Mouse (Mus musculus): ENCODE measurements around the gene Ddx23. TPM values are rescaled to one million over a fixed set of nuclear protein-coding genes. Genes with fewer than 3 reads are reported as not detected.

Ddx23 gene
- polyA plus RNA-seq, 1 experiment from 2014 or later: 27.3 TPM

GRCm38 (mm10) chr15:98608058-98608783, 54.5 kb downstream of the Ddx23 start:
- H3K27me3 ChIP-seq (ENCODE audit: poor library complexity, severe bottlenecking): peaks cover 17% of the 10 kb centered on the region
- peak overlapping the region; percentile 74 for H3K4me3 ChIP-seq
- H3K27ac ChIP-seq: peak overlapping the region; percentile 97
- H3K4me1 ChIP-seq: peaks cover 45% of the 10 kb centered on the region
- H3K9me3 ChIP-seq: no peaks in the 10 kb centered on the region
- peaks cover 37% of the 10 kb centered on the region for H3K36me3 ChIP-seq (replicated peaks)
- DNase-seq (ENCODE audit: extremely low spot score, low spot score): peak; percentile 35
- WGBS: 19% methylated on average over 10 of the region's 10 CpGs

DNA sequence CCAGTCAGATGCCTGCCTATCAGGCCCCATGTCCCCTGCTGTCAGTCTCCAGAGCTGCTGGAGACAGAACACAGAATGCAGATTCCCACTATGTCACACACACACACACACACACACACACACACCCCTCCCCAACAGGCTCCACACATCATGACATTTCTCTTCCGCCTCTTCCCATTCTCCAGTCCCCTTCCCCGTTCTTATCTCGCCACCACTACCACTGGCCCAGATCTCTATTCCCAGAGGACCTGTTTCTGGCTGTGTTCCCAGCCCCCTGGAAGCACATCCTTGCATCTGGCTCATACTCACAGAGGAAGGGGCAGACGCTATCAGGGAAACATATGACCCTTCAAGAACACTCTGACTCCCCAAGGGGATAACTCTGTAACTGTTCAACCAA, 55.1 kb downstream of the Ddx23 start:
- WGBS: 62% methylated on average over 4 of the region's 4 CpGs
- H3K9me3 ChIP-seq: no peaks in the 10 kb centered on the region
- no peak for DNase-seq (ENCODE audit: extremely low spot score, low spot score)
- H3K4me3 ChIP-seq: peak overlapping the region; percentile 74
- peak overlapping the region; percentile 97; the same call in 1 of the 2 replicates for H3K27ac ChIP-seq
- H3K4me1 ChIP-seq: peaks cover 51% of the 10 kb centered on the region
- peaks cover 44% of the 10 kb centered on the region for H3K36me3 ChIP-seq (replicated peaks)
- peaks cover 17% of the 10 kb centered on the region for H3K27me3 ChIP-seq (ENCODE audit: poor library complexity, severe bottlenecking)

- Histone ChIP-seq H3K36me3 (replicated peaks) (peaks cover 52% of the 10 kb centered on the region), H3K4me3 (0 out of 2 replicates have a peak overlapping the region, but pooled peaks have one; percentile 74), H3K27me3 (ENCODE audit: poor library complexity, severe bottlenecking) (peaks cover 17% of the 10 kb centered on the region), H3K4me1 (peaks cover 57% of the 10 kb centered on the region), H3K27ac (no peak overlapping the region), H3K9me3 (no peaks in the 10 kb centered on the region)
- 66% methylated on average over 9 of the region's 9 CpGs for WGBS
- DNase-seq (ENCODE audit: extremely low spot score, low spot score): no peak
Observed at GRCm38 (mm10) chr15:98606739-98607138, 56.0 kb downstream of the Ddx23 start.

- Histone ChIP-seq H3K9me3 (no peaks in the 10 kb centered on the region), H3K27ac (no peak overlapping the region), H3K4me1 (peaks cover 57% of the 10 kb centered on the region), H3K4me3 (no peak overlapping the region), H3K27me3 (ENCODE audit: poor library complexity, severe bottlenecking) (peaks cover 17% of the 10 kb centered on the region), H3K36me3 (replicated peaks) (peaks cover 58% of the 10 kb centered on the region)
- no peak for DNase-seq (ENCODE audit: extremely low spot score, low spot score)
- WGBS: 94% methylated on average over 12 of the region's 12 CpGs
Observed at GRCm38 (mm10) chr15:98606051-98606536, 56.6 kb downstream of the Ddx23 start.

- no peaks in the 10 kb centered on the region for H3K9me3 ChIP-seq
- no peak for DNase-seq (ENCODE audit: extremely low spot score, low spot score)
- 94% methylated on average over 24 of the region's 24 CpGs for whole genome bisulfite sequencing
- peaks cover 78% of the 10 kb centered on the region for H3K36me3 ChIP-seq (replicated peaks)
- no peaks in the 10 kb centered on the region for H3K27me3 ChIP-seq (ENCODE audit: poor library complexity, severe bottlenecking)
- H3K27ac ChIP-seq: no peak overlapping the region; the same call in 1 of the 2 replicates
- no peak overlapping the region for H3K4me3 ChIP-seq
- peaks cover 48% of the 10 kb centered on the region for H3K4me1 ChIP-seq
Observed at GRCm38 (mm10) chr15:98604041-98604575, 58.6 kb downstream of the Ddx23 start.

DNA sequence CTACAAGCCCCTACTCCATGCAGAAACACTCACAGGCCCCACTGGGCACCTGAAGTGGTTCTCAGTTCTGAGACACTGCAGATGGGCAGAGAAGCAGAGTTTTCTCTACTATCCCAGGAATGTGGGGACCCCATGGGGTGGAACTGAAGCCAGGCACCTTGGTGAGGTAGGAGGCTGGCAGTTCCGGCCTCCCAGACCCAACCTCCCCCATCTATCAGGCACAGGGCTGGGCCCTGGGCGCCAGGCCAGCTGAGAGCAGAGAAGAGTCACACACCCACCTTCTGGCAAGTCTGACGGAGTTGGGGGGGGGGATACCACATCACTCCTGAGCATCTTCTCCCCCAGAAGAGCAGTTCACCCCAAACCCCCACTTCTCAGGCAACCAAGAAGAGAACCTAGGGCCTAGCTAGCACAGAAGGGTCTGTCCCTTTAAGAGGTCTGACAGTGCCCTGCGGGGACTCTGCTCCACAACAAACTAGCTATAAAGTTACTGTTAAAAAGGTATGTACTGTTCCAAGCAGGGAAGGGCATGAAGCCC, 59.7 kb downstream of the Ddx23 start:
- Histone ChIP-seq H3K4me3 (no peak overlapping the region; the same call in 1 of the 2 replicates), H3K36me3 (replicated peaks) (peaks cover 89% of the 10 kb centered on the region), H3K27ac (0 out of 2 replicates have a peak overlapping the region, but pooled peaks have one; percentile 30), H3K9me3 (no peaks in the 10 kb centered on the region), H3K27me3 (ENCODE audit: poor library complexity, severe bottlenecking) (no peaks in the 10 kb centered on the region), H3K4me1 (peaks cover 41% of the 10 kb centered on the region)
- WGBS: 68% methylated on average over 4 of the region's 4 CpGs
- DNase-seq (ENCODE audit: extremely low spot score, low spot score): no peak

DNA sequence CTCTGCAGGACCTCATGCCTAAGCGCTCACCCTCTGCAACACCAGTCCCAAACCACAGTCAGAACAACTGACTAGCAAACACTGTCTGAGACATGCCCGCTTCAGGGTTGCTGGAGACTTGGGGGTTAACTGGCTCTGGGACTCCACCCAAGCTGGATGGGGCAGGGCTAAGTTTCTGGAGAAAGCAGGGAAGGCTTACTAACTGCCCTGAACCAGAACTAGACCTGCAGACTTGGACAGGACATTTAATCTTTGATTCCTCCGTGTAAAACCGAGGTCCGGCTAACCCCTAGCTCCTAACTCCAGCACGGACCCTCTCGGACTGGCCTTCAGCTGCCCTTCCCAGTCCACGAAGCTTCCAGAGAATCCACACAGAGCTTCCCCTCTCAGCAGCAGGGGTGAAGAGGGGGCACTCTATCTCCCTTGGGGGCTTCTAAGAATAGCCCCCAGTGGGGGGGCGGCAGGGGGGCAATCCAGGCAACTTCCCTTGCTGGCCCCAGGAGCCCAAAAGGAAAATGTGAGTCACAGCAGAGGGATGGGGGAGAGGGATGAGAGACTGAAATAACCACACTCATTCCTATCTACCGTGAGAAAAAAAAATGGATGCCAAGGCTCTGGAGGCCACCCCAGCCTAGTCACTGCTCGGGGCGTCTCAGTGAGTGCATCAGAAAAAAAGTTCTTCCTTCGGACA, 60.4 kb downstream of the Ddx23 start:
- 0 out of 2 replicates have a peak overlapping the region, but pooled peaks have one; percentile 30 for H3K27ac ChIP-seq
- peak overlapping the region; percentile 3; the same call in 1 of the 2 replicates for H3K4me3 ChIP-seq
- no peaks in the 10 kb centered on the region for H3K27me3 ChIP-seq (ENCODE audit: poor library complexity, severe bottlenecking)
- no peaks in the 10 kb centered on the region for H3K9me3 ChIP-seq
- H3K36me3 ChIP-seq (replicated peaks): peaks cover 96% of the 10 kb centered on the region
- DNase-seq (ENCODE audit: extremely low spot score, low spot score): no peak
- peaks cover 34% of the 10 kb centered on the region for H3K4me1 ChIP-seq
- WGBS: 63% methylated on average over 13 of the region's 13 CpGs

- Histone ChIP-seq H3K4me1 (peaks cover 29% of the 10 kb centered on the region), H3K9me3 (no peaks in the 10 kb centered on the region), H3K27ac (no peak overlapping the region), H3K36me3 (replicated peaks) (peaks cover 99% of the 10 kb centered on the region), H3K27me3 (ENCODE audit: poor library complexity, severe bottlenecking) (no peaks in the 10 kb centered on the region), H3K4me3 (no peak overlapping the region)
- 84% methylated on average over 7 of the region's 7 CpGs for WGBS
- DNase-seq (ENCODE audit: extremely low spot score, low spot score): no peak
Observed at GRCm38 (mm10) chr15:98601832-98602190, 60.9 kb downstream of the Ddx23 start.

GRCm38 (mm10) chr15:98600036-98600709, 62.5 kb downstream of the Ddx23 start:
- H3K36me3 ChIP-seq (replicated peaks): peaks cover 100% of the 10 kb centered on the region

DNA sequence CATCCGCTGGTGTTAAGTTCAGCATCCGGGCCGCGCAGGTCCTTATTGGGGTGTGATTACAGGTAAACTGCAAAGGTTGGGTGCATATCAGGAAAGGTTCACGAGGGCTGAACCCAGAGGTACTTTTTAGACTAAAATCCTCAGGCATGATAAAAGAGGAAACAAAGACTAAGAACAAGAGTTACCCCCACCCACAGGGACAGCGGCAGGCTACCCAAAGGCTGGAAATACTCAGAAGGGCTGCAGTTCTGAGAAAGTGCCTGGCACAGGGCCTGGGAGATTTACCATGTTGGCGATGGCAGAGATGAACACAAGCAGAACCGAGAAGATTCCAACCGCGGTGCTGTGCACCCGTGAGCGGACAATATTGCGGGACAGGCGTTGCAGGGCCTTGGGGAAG, 66.1 kb downstream of the Ddx23 start:
- 94% methylated on average over 14 of the region's 14 CpGs for WGBS
- Histone ChIP-seq H3K4me1 (0 out of 2 replicates have a peak, but pooled peaks cover 2% of the 10 kb centered on the region), H3K9me3 (no peaks in the 10 kb centered on the region), H3K36me3 (replicated peaks) (peaks cover 100% of the 10 kb centered on the region), H3K4me3 (no peak overlapping the region), H3K27me3 (ENCODE audit: poor library complexity, severe bottlenecking) (no peaks in the 10 kb centered on the region), H3K27ac (no peak overlapping the region)
- DNase-seq (ENCODE audit: extremely low spot score, low spot score): no peak

More at GRCm38 (mm10) chr15:98600036-98600709, 62.5 kb downstream of the Ddx23 start:
- no peak overlapping the region for H3K4me3 ChIP-seq
- WGBS: 90% methylated on average over 12 of the region's 12 CpGs
- H3K27ac ChIP-seq: no peak overlapping the region
- no peak for DNase-seq (ENCODE audit: extremely low spot score, low spot score)
- H3K9me3 ChIP-seq: no peaks in the 10 kb centered on the region
- H3K4me1 ChIP-seq: peaks cover 25% of the 10 kb centered on the region
- no peaks in the 10 kb centered on the region for H3K27me3 ChIP-seq (ENCODE audit: poor library complexity, severe bottlenecking)

Measured in forebrain, embryonic 10.5 days (tissue).